ENCODE assay signal across 12 mouse cellular contexts in genomic region chr10:43047804-43048348, GRCm38 (mm10).
"Had no signal": no experiment of that assay in that cellular context is flagged by ENCODE, and none has a peak within 500 bp of the region (broad histone marks: within the 10 kb centered on the region; RNA-seq: fewer than 3 reads in every experiment).

No protein-coding gene starts in this region.

- H3K36me3 ChIP-seq: limb, embryonic 13.5 days; liver, embryonic 15.5 days; midbrain, embryonic 12.5 days had no signal

- H3K27me3 ChIP-seq: limb, embryonic 13.5 days; liver, embryonic 15.5 days; midbrain, embryonic 12.5 days had no signal

- H3K4me3 ChIP-seq: limb, embryonic 13.5 days; liver, embryonic 15.5 days; megakaryocyte, embryonic 14.5 days; midbrain, embryonic 12.5 days had no signal

- H3K9ac ChIP-seq: limb, embryonic 13.5 days; liver, embryonic 15.5 days; lung, embryonic 14.5 days; midbrain, embryonic 12.5 days had no signal

- H3K27ac ChIP-seq: limb, embryonic 13.5 days; liver, embryonic 15.5 days; midbrain, embryonic 12.5 days had no signal

- H3K4me1 ChIP-seq: liver, embryonic 15.5 days had no signal

- DNase-seq: kidney, postnatal 10 days; kidney, postnatal 4 days; left cerebral cortex, postnatal 4 days; lung, embryonic 14.5 days; lung, postnatal 10 days; lung, postnatal 4 days; right cerebral cortex, postnatal 14 days; thymus, postnatal 36 days had no signal

- H3K4me2 ChIP-seq: limb, embryonic 13.5 days; liver, embryonic 15.5 days; lung, embryonic 14.5 days; midbrain, embryonic 12.5 days had no signal

- H3K9me3 ChIP-seq: limb, embryonic 13.5 days; liver, embryonic 15.5 days; midbrain, embryonic 12.5 days had no signal
